Mouse (Mus musculus): ENCODE measurements around the gene Spout1. TPM values are rescaled to one million over a fixed set of nuclear protein-coding genes. Genes with fewer than 3 reads are reported as not detected.
A peak's percentile ranks its signal among the peaks of the same experiment; 100 is the strongest.

Spout1 gene
- polyA plus RNA-seq, 1 experiment: 18.8 TPM

DNA sequence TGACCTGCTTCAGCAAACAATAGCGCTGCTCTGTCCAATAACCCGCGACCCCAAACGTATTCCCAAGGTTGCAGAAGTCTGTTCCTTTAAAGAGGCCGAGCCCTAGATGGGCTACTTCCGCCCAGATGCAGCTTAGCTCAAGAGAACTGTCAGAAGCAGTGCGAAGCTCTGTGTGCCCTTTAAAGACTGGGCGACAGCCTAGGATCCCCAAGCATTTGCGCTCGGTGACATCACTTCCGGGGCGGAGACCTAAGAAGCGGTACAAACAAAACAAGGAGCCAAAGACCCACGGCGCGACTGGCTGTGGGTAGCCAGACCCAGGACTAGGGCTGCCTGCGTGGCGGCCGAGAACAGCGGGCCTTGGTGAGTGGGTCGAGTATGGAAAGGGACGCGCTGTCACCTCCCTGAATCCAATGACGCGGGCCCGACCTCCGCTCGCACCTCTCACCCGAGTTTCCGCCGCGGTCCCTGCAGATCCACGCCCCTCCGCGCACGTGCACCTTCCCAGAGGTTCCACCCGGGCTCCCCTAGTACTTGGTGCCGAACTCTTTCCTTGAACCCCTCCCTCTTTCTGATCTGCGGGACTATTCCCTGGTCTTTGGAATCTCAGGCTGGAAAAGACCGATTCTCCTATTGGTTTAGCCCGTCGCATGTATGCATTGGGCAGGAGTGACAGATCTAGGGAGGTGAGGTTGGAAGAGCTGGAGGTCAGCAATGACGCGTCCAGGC is 27.5 kb upstream of the Spout1 start, which contains the start of gene Kyat1:
Gene Kyat1 (minus strand): TSS at position 219 of the 729 bp plus-strand sequence.
- under 1% methylated on average over 44 of the region's 44 CpGs for WGBS
- TF ChIP-seq POLR2A (IDR thresholded peaks at IDR 0.05; ENCODE audit: borderline replicate concordance, extremely low read depth, low read depth, low read length) (peak; percentile 86), CTCF (IDR thresholded peaks at IDR 0.05; ENCODE audit: insufficient read depth, low read length) (no peak)
- H3K4me3 ChIP-seq (replicated peaks; ENCODE audit: extremely low read depth, low read depth, low read length): peak within 1 kb of the TSS; percentile 65
- H3K4me1 ChIP-seq (ENCODE audit: control insufficient read depth, insufficient read depth, low read length): peaks cover 6% of the 10 kb centered on the region; the same call in 1 of the 2 replicates
- peak; percentile 95 for DNase-seq

DNA sequence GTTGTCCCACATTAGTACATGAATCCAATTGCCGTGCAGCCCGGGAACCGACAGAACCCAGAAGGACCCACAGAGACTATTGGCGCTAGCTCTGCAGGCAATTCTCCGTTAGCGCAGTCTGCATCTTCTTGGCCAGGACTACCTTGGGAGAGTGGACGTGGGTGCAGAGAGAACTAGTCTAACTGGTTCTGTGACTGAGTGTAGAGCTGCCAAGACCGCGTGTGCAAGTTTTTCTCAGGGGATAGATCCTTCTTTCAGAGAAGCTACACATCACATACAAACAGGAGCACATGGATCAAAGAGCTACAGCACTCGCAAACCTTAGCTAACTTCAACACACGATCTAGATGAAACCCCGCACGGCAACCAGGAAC is 27.0 kb upstream of the Spout1 start:
- Histone ChIP-seq H3K4me1 (ENCODE audit: control insufficient read depth, insufficient read depth, low read length) (peaks cover 6% of the 10 kb centered on the region; the same call in 1 of the 2 replicates), H3K4me3 (replicated peaks; ENCODE audit: extremely low read depth, low read depth, low read length) (peak overlapping the region; percentile 65)
- no peak for DNase-seq
- TF ChIP-seq POLR2A (IDR thresholded peaks at IDR 0.05; ENCODE audit: borderline replicate concordance, extremely low read depth, low read depth, low read length): no peak
- TF ChIP-seq CTCF (IDR thresholded peaks at IDR 0.05; ENCODE audit: insufficient read depth, low read length): no peak
- WGBS: 1% methylated on average over 13 of the region's 13 CpGs

DNA sequence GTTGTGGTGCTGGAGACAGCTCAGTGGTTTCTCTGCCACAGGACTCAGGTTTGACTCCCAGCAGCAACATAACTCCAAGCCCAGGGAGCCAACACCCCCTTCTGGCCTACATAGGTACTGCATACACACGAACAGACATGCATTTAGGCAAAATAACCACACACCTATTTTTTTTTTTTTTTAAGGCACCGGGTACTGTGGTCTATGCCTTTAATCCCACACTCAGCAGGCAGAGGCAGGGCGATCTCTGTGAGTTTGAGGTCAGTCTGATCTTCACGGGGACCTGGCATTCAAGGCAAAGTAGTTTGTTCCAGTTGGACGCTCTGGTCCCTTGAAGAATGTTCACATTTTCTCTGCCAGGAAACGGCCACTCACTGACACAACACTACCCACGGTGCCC is 25.2 kb upstream of the Spout1 start:
- no peak for DNase-seq
- 75% methylated on average over 7 of the region's 7 CpGs for WGBS
- Histone ChIP-seq H3K4me1 (ENCODE audit: control insufficient read depth, insufficient read depth, low read length) (peaks cover 6% of the 10 kb centered on the region; the same call in 1 of the 2 replicates), H3K4me3 (replicated peaks; ENCODE audit: extremely low read depth, low read depth, low read length) (no peak overlapping the region)
- TF ChIP-seq CTCF (IDR thresholded peaks at IDR 0.05; ENCODE audit: insufficient read depth, low read length): peak; percentile 44; the same call in 1 of the 2 replicates
- no peak for TF ChIP-seq POLR2A (IDR thresholded peaks at IDR 0.05; ENCODE audit: borderline replicate concordance, extremely low read depth, low read depth, low read length)

DNA sequence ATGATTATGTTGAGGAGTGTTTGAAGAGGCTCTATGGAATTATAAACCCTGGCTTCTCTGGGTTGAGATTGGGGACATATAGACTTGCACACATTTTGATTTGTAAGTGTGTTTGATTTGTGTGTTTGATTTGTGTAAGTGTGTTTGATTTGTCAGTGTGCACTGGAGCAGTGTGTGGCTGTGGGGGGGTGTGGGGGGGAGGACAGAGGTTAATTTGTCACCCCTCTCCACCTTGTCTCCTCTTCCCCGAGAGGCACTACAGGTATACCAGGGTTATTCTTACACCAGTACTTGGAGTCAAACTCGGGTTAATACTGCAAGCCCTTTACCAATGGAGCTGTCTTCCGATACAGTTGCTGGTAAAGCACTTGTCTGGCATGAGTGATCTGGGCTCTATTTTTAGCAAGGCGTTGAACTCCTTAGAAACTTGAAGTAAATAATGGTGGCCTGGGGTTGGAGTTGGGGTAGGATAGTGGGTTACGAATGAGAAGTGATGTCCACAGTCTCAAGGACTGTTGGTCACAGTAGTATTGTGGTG is 22.2 kb upstream of the Spout1 start:
- WGBS: 50% methylated on average over 5 of the region's 5 CpGs
- no peak for DNase-seq
- no peak for TF ChIP-seq POLR2A (IDR thresholded peaks at IDR 0.05; ENCODE audit: borderline replicate concordance, extremely low read depth, low read depth, low read length)
- no peak for TF ChIP-seq CTCF (IDR thresholded peaks at IDR 0.05; ENCODE audit: insufficient read depth, low read length)
- Histone ChIP-seq H3K4me3 (replicated peaks; ENCODE audit: extremely low read depth, low read depth, low read length) (no peak overlapping the region), H3K4me1 (ENCODE audit: control insufficient read depth, insufficient read depth, low read length) (peaks cover 2% of the 10 kb centered on the region; the same call in 1 of the 2 replicates)

DNA sequence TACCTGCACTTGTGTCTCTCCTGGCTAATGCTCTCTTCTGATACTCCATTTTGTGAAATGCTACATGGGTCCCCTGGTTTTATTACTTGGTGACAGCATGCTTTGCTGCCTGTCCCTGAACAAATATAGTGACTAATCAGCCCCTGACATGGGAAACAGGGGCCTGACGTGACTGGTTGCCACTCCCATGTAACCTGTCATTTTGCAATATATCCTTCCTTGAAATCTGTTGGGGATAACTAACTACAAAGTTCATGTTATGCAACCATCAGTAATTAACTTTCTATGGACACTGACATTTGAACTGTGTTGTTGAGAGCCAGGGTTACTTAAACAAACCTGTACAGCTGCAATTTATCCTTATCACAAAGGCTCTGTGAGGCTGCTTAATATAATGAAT is 21.7 kb upstream of the Spout1 start:
- Histone ChIP-seq H3K4me1 (ENCODE audit: control insufficient read depth, insufficient read depth, low read length) (peaks cover 2% of the 10 kb centered on the region; the same call in 1 of the 2 replicates), H3K4me3 (replicated peaks; ENCODE audit: extremely low read depth, low read depth, low read length) (no peak overlapping the region)
- DNase-seq: no peak
- TF ChIP-seq CTCF (IDR thresholded peaks at IDR 0.05; ENCODE audit: insufficient read depth, low read length) (no peak), POLR2A (IDR thresholded peaks at IDR 0.05; ENCODE audit: borderline replicate concordance, extremely low read depth, low read depth, low read length) (no peak)
- WGBS: 46% methylated on average over 1 of the region's 1 CpGs

DNA sequence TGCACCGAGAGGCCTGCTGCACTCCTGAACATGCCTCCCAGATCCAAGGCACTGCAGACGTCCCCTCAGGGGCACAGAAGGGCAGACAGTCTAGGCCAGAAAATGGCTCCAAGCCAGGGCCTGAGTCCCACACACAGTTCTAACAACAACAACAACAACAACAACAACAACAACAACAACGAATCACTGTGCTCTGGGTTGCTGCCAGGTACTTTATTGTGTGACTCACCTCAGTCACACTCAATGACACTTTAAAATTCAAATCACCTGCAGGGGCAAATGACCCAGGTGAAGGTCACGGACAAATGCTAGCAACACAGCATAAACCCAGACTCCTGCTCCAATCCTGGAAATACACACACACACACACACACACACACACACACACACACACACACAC is 19.8 kb upstream of the Spout1 start:
- no peak overlapping the region for H3K4me3 ChIP-seq (replicated peaks; ENCODE audit: extremely low read depth, low read depth, low read length)
- DNase-seq: no peak
- 60% methylated on average over 4 of the region's 4 CpGs for WGBS
- no peaks in the 10 kb centered on the region for H3K4me1 ChIP-seq (ENCODE audit: control insufficient read depth, insufficient read depth, low read length)
- TF ChIP-seq POLR2A (IDR thresholded peaks at IDR 0.05; ENCODE audit: borderline replicate concordance, extremely low read depth, low read depth, low read length) (no peak), CTCF (IDR thresholded peaks at IDR 0.05; ENCODE audit: insufficient read depth, low read length) (no peak)

DNA sequence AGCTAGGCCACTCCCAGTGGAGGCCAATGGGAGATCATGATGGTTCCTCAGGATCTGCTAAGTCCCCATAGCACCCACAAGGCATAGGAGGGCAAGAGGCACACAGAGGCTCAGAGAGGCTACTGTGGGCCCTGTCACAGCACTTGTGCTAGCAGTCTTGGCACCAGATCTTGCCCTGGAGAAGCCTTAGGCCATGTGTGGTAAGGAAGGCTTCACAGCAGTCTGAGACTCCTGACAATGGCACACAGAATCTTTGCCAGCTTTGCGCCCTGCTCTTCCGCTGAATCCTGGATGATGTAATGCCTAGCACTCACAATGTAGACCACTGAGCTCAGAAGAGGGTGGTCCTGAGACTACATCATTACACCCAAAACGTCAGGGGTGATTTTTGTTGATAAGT is 16.4 kb upstream of the Spout1 start:
- TF ChIP-seq CTCF (IDR thresholded peaks at IDR 0.05; ENCODE audit: insufficient read depth, low read length): no peak
- DNase-seq: no peak
- Histone ChIP-seq H3K4me1 (ENCODE audit: control insufficient read depth, insufficient read depth, low read length) (no peaks in the 10 kb centered on the region), H3K4me3 (replicated peaks; ENCODE audit: extremely low read depth, low read depth, low read length) (no peak overlapping the region)
- 72% methylated on average over 3 of the region's 3 CpGs for WGBS

DNA sequence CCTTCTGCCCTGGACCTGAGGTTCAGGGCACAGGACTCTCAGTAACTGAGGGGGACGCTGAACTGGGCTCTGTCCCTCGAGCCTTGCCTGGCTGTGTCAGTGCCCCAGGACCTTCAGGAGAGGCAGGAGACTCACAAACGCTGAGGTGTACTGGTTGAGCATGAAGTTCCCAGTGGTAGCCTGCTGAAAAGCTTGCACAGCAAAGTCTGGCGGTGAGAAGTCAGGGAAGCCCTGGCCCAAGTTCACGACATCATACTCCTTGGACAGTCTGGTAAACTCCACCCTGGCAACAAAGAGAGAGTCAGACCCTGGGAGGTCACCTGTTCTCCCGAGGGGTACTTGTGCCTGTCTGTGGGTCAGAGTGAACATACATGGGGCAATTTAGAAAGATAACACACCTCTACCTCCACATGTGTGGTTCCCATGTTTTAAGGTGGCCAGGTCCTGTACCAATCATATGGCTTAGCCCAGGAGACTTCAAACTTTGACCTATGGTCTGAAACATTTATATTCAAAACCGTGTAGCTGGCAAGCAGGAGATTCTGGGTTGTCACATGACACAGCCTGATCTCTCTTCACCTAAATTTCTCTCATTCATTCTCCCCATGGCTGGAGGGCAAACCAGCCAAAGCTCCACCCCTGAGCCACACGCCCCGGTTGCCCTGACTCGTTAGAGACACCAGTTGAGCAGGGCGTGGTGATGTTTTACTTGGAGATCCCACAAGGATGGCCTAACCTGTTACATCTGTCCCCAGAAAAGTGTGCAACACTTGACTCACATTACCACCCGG is 13.7 kb upstream of the Spout1 start:
- no peak for TF ChIP-seq CTCF (IDR thresholded peaks at IDR 0.05; ENCODE audit: insufficient read depth, low read length)
- Histone ChIP-seq H3K4me1 (ENCODE audit: control insufficient read depth, insufficient read depth, low read length) (no peaks in the 10 kb centered on the region), H3K4me3 (replicated peaks; ENCODE audit: extremely low read depth, low read depth, low read length) (no peak overlapping the region)
- WGBS: 84% methylated on average over 12 of the region's 12 CpGs
- no peak for DNase-seq

DNA sequence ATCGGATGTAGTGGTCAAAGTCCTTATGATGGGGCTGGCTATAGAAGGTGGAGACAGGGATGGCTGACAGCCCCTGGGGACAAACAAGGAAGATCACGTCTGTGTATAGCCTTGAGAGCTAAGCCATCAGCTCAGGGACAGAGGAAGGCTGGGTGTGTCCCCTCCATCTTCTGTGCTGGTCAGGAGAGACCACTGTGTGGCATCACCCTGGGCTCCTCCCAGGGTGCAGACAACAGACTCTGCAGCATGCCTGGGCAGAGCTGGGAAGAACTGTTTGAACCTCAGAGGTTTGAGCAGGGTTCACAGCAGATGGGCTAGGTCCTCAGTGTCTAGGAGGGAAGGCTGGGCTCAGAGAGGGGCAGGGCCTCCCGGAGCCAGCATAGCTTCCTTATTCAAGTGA is 7.4 kb upstream of the Spout1 start:
- WGBS: 72% methylated on average over 3 of the region's 3 CpGs
- H3K4me3 ChIP-seq (replicated peaks; ENCODE audit: extremely low read depth, low read depth, low read length): no peak overlapping the region
- no peak for DNase-seq

More for the DNA sequence above, 7.4 kb upstream of the Spout1 start:
- no peaks in the 10 kb centered on the region for H3K4me1 ChIP-seq (ENCODE audit: control insufficient read depth, insufficient read depth, low read length)
- no peak for TF ChIP-seq POLR2A (IDR thresholded peaks at IDR 0.05; ENCODE audit: borderline replicate concordance, extremely low read depth, low read depth, low read length)
- TF ChIP-seq CTCF (IDR thresholded peaks at IDR 0.05; ENCODE audit: insufficient read depth, low read length): no peak

All from lung, adult 2 months (tissue).